Mouse (Mus musculus) embryonic fibroblast, embryonic 13.5 days (primary cell): ENCODE results near the gene Gm20388.

Source experiments
- CTCF ChIP-seq: IDR thresholded peaks from 2 replicates; pipeline ENCODE4 v1.5.1; 2011; ENCODE audit warnings: mild to moderate bottlenecking, control low read depth, low read length, moderate library complexity, borderline replicate concordance; ENCODE audit not compliant: insufficient read depth
- POLR2A ChIP-seq: IDR thresholded peaks from 2 replicates; pipeline ENCODE4 v1.6.1; 2011; ENCODE audit warnings: low read depth, mild to moderate bottlenecking, control low read depth, low read length, moderate library complexity

DNA sequence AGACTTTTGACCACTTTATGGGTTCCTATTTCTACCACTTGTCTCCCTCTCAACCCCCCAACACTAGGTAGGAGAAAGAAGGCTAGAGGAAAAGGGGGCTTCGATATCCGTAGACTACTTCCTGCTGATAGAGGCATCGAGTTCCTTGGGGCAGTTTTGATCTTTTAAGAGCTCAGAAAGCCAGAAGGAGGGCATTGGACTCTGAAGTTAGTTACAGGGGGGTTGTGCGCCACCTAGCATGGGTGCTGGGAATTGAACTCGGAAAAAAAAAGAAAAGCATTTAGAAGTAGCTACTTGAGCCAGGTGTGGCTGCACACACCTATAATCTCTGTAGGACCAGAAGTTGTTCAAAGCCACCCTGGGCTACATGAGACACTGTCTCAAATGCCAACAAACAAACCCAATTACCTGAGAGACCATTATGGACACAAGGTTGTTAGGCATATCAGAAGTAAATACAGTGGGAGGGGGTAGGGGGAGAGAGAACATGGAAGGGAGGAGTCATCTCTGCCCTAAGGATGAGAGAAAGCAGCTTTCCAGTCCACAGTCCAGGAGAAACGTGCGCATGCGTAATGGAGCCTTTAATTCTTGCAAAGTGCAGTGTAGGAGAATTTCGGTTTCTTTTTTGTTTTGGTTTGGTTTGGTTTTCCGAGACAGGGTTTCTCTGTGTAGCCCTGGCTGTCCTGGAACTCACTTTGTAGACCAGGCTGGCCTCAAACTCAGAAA is 4039.6 kb downstream of the Gm20388 start:
- TF ChIP-seq POLR2A (no peak), CTCF (no peak)
